Mouse (Mus musculus): ENCODE results near the gene Dab1. TPM values are rescaled to one million over a fixed set of nuclear protein-coding genes. Genes with fewer than 3 reads are reported as not detected.

Dab1 gene
- total and polyA plus RNA-seq, 3 experiments = not detected

DNA sequence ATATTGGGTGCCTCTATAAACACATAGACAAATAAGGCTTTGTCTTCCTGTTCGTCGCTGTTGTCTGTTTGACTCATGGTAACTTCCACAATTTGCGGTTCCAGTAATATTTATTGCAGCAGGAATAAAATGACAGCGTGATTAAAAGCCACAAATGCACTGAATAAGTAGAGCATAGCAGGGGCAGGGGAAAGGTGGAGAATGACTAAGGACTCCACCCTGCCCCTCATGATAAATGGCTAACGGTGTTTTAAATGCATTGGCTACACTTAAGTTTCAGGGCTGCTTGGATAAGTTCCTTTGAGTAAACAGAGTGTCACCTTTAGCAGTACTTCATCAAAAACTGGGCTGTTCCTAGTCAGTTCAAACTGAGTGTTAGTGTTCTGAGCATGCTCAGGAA, 1000.3 kb downstream of the Dab1 start:
- no peaks in the 10 kb centered on the region for H3K36me3 ChIP-seq (ENCODE audit: control insufficient read depth in 1 of 2, insufficient read depth in 2 of 2, low read length in 2 of 2)
- no peaks in the 10 kb centered on the region for H3K4me1 ChIP-seq (ENCODE audit: control insufficient read depth in 1 of 2, insufficient read depth in 2 of 2, low read length in 2 of 2)
- no peaks in the 10 kb centered on the region for H3K9me3 ChIP-seq (replicated peaks; ENCODE audit: insufficient read depth, low read length)
- H3K4me3 ChIP-seq (ENCODE audit: control insufficient read depth in 1 of 2, insufficient read depth in 1 of 2, low read depth in 2 of 2, low read length in 2 of 2) = no peak overlapping the region
- no peak for TF ChIP-seq CHD2 (IDR thresholded peaks at IDR 0.05; ENCODE audit: low read length)
- H3K27me3 ChIP-seq (ENCODE audit: control insufficient read depth in 1 of 2, insufficient read depth in 2 of 2, low read length in 2 of 2) = no peaks in the 10 kb centered on the region
- H3K9ac ChIP-seq (ENCODE audit: control insufficient read depth, low read depth, low read length, poor library complexity, severe bottlenecking) = no peak overlapping the region
- no peak overlapping the region for H3K27ac ChIP-seq (ENCODE audit: control insufficient read depth, low read depth, low read length)
- DNase-seq (ENCODE audit: low read depth, low spot score) = no peak
- no peaks in the 10 kb centered on the region for H3K79me2 ChIP-seq (ENCODE audit: control insufficient read depth, insufficient read depth, low read length, poor library complexity)

DNA sequence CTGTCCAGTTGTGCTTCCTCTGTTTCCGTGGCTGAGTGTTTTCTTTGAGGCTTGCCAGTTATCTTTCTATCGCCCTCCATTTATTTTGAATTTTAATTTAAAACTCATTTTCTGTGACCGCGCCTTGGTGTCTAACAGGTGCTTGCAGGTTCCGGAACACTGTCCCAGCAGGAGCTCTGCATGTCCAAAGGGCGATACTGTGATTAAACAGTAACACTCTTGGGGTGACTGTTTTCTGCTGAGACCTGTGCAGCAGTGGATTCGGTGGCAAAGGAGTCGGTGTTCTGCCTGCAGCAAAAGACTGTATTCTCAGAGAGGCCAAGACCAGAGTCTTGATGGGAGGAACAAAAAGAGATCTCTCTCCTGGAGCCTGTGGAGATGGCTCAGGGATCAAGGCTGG, 1006.2 kb downstream of the Dab1 start:
- H3K27me3 ChIP-seq (ENCODE audit: control insufficient read depth in 1 of 2, insufficient read depth in 2 of 2, low read length in 2 of 2) = no peaks in the 10 kb centered on the region
- no peak overlapping the region for H3K4me3 ChIP-seq (ENCODE audit: control insufficient read depth in 1 of 2, insufficient read depth in 1 of 2, low read depth in 2 of 2, low read length in 2 of 2)
- no peaks in the 10 kb centered on the region for H3K79me2 ChIP-seq (ENCODE audit: control insufficient read depth, insufficient read depth, low read length, poor library complexity)
- TF ChIP-seq KAT2A (conservative IDR thresholded peaks at IDR 0.05; ENCODE audit: low read depth, low read length) = no peak
- TF ChIP-seq NRF1 (IDR thresholded peaks at IDR 0.05; ENCODE audit: insufficient read depth, low read depth, low read length, poor library complexity, severe bottlenecking) = no peak
- no peak for TF ChIP-seq CTCF (IDR thresholded peaks at IDR 0.05 in 2 of 3, conservative IDR thresholded peaks at IDR 0.05 in 1 of 3; ENCODE audit: control insufficient read depth in 1 of 3, insufficient read depth in 1 of 3, low read depth in 2 of 3, low read length in 3 of 3, poor library complexity in 1 of 3, severe bottlenecking in 1 of 3)
- no peak for TF ChIP-seq SMC3 (IDR thresholded peaks at IDR 0.05; ENCODE audit: low read depth, low read length)
- H3K27ac ChIP-seq (ENCODE audit: control insufficient read depth, low read depth, low read length) = no peak overlapping the region
- DNase-seq (ENCODE audit: low read depth, low spot score) = no peak
- H3K36me3 ChIP-seq (ENCODE audit: control insufficient read depth in 1 of 2, insufficient read depth in 2 of 2, low read length in 2 of 2) = no peaks in the 10 kb centered on the region
- no peaks in the 10 kb centered on the region for H3K4me1 ChIP-seq (ENCODE audit: control insufficient read depth in 1 of 2, insufficient read depth in 2 of 2, low read length in 2 of 2)
- no peaks in the 10 kb centered on the region for H3K9me3 ChIP-seq (replicated peaks; ENCODE audit: insufficient read depth, low read length)
- no peak overlapping the region for H3K9ac ChIP-seq (ENCODE audit: control insufficient read depth, low read depth, low read length, poor library complexity, severe bottlenecking)

DNA sequence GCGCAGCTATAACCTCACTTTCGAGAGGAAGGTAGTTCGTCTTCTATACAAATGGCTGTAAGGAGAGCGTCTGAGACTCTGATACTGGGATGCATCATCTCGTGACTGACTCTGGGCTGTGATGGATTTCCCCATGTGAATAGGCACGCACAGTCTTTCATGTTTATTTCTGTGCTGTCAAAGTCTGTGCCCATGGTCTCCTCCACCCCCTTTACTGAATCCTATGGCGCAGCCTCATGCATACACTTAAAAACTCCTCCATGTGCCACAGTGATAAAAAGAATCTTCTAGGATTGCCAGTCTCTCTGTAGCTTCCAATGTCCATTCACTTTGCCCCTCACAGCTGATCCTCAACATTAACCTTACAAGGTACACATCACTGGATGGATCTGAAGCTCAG, 1009.5 kb downstream of the Dab1 start:
- DNase-seq (ENCODE audit: low read depth, low spot score) = no peak
- Histone ChIP-seq H3K9me3 (replicated peaks; ENCODE audit: insufficient read depth, low read length) (no peaks in the 10 kb centered on the region), H3K9ac (ENCODE audit: control insufficient read depth, low read depth, low read length, poor library complexity, severe bottlenecking) (no peak overlapping the region), H3K79me2 (ENCODE audit: control insufficient read depth, insufficient read depth, low read length, poor library complexity) (no peaks in the 10 kb centered on the region), H3K36me3 (ENCODE audit: control insufficient read depth in 1 of 2, insufficient read depth in 2 of 2, low read length in 2 of 2) (no peaks in the 10 kb centered on the region), H3K27ac (ENCODE audit: control insufficient read depth, low read depth, low read length) (no peak overlapping the region), H3K4me1 (ENCODE audit: control insufficient read depth in 1 of 2, insufficient read depth in 2 of 2, low read length in 2 of 2) (no peaks in the 10 kb centered on the region), H3K27me3 (ENCODE audit: control insufficient read depth in 1 of 2, insufficient read depth in 2 of 2, low read length in 2 of 2) (no peaks in the 10 kb centered on the region), H3K4me3 (ENCODE audit: control insufficient read depth in 1 of 2, insufficient read depth in 1 of 2, low read depth in 2 of 2, low read length in 2 of 2) (no peak overlapping the region)
- TF ChIP-seq USF1 (IDR thresholded peaks at IDR 0.05; ENCODE audit: low read depth, low read length) (no peak), POLR2AphosphoS5 (IDR thresholded peaks at IDR 0.05; ENCODE audit: borderline replicate concordance, low read depth, low read length) (no peak), NELFE (IDR thresholded peaks at IDR 0.05; ENCODE audit: low read depth, low read length) (no peak), RCOR1 (IDR thresholded peaks at IDR 0.05; ENCODE audit: low read depth, low read length) (no peak), TAL1 (IDR thresholded peaks at IDR 0.05; ENCODE audit: low read length) (no peak), CHD2 (IDR thresholded peaks at IDR 0.05; ENCODE audit: low read length) (no peak), ELF1 (IDR thresholded peaks at IDR 0.05; ENCODE audit: low read depth, low read length) (no peak), UBTF (IDR thresholded peaks at IDR 0.05; ENCODE audit: borderline replicate concordance, insufficient read depth, low read depth, low read length) (no peak), POLR2AphosphoS2 (IDR thresholded peaks at IDR 0.05; ENCODE audit: low read length) (no peak), TCF12 (IDR thresholded peaks at IDR 0.05; ENCODE audit: low read depth, low read length) (no peak), CTCF (IDR thresholded peaks at IDR 0.05 in 2 of 3, conservative IDR thresholded peaks at IDR 0.05 in 1 of 3; ENCODE audit: control insufficient read depth in 1 of 3, insufficient read depth in 1 of 3, low read depth in 2 of 3, low read length in 3 of 3, poor library complexity in 1 of 3, severe bottlenecking in 1 of 3) (no peak), MAFK (IDR thresholded peaks at IDR 0.05; ENCODE audit: borderline replicate concordance, low read depth, low read length) (no peak), HCFC1 (IDR thresholded peaks at IDR 0.05; ENCODE audit: low read depth, low read length) (no peak), GATA1 (IDR thresholded peaks at IDR 0.05; ENCODE audit: low read depth, low read length) (no peak), ZMIZ1 (IDR thresholded peaks at IDR 0.05; ENCODE audit: low read depth, low read length) (no peak)

Measured in MEL (cell line).